Mouse (Mus musculus) midbrain, embryonic 13.5 days (tissue): Measurements from ENCODE around the gene Tom1l2. TPM values are rescaled to one million over a fixed set of nuclear protein-coding genes. Genes with fewer than 3 reads are reported as not detected.
A peak's percentile ranks its signal among the peaks of the same experiment; 100 is the strongest.

Source experiments
- ATAC-seq: fragments of 200-750 bp; cut with Nextera tagmentation; 2 replicates; pipeline ENCODE4 v1.8.0; 2017; ENCODE audit warnings: mild to moderate bottlenecking, moderate TSS enrichment, moderate library complexity
- H3K27ac ChIP-seq: fragments of 300-500 bp; sonication (generic); 2 replicates; pipeline ENCODE4 v1.5.1; 2015; ENCODE audit warnings: inconsistent platforms, mild to moderate bottlenecking, moderate library complexity
- H3K27me3 ChIP-seq: fragments of 300-500 bp; sonication (generic); 2 replicates; pipeline ENCODE4 v1.6.1; 2015; ENCODE audit warnings: mild to moderate bottlenecking, inconsistent platforms
- H3K36me3 ChIP-seq: fragments of 300-500 bp; sonication (generic); 2 replicates; pipeline ENCODE4 v1.6.1; 2015; ENCODE audit warnings: mild to moderate bottlenecking, inconsistent platforms
- H3K4me1 ChIP-seq: fragments of 300-500 bp; sonication (generic); replicated peaks from 2 replicates; pipeline ENCODE4 v1.6.1; 2015; ENCODE audit warnings: inconsistent platforms
- H3K4me2 ChIP-seq: fragments of 300-500 bp; sonication (generic); replicated peaks from 2 replicates; pipeline ENCODE4 v1.6.1; 2015; ENCODE audit warnings: moderate library complexity, mild to moderate bottlenecking, inconsistent platforms
- H3K4me3 ChIP-seq: fragments of 300-500 bp; sonication (generic); replicated peaks from 2 replicates; pipeline ENCODE4 v1.5.1; 2015; ENCODE audit warnings: mild to moderate bottlenecking, inconsistent platforms
- H3K9ac ChIP-seq: fragments of 300-500 bp; sonication (generic); replicated peaks from 2 replicates; pipeline ENCODE4 v1.6.1; 2015; ENCODE audit warnings: mild to moderate bottlenecking, inconsistent platforms
- H3K9me3 ChIP-seq: fragments of 300-500 bp; sonication (generic); 2 replicates; pipeline ENCODE4 v1.6.1; 2016; ENCODE audit warnings: mild to moderate bottlenecking, inconsistent platforms
- WGBS: fragments of 180-500 bp; shearing (Covaris S2); methylation state at CpG from one replicate; pipeline ENCODE4 v1.1.7; 2015; 5-methylcytosine and 5-hydroxymethylcytosine counted together
- polyA plus RNA-seq: library from polyadenylated mRNA; unstranded; fragments of >200 nt; fragmentation: Nextera tagmentation; extraction: Ambion mirVana; gene quantifications from 2 replicates; pipeline ENCODE4 v1.2.1, GENCODE M21; 2015

The Tom1l2 gene
- polyA plus RNA-seq, 1 experiment from 2014 or later = 50.1 TPM

DNA sequence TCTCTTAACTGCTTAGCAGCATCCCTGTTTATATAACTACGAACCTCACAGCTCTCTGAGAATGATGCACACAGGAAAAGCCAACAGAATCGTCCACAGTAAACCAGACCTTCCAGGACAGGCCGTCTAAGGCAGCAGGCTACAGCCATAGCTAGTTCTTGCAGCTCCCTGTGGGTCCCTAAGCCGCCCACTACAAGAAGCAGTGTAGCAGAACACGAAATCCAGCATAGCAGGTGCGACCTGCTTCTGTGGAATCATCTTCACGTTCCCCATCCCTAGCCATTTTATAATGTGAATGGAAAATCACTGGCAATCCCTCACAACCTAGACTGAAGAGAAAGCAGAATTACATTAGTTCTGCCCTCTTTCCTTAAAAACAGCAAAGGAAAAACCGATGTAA is 35.8 kb downstream of the Tom1l2 start:
- Histone ChIP-seq H3K4me3 (no peak overlapping the region), H3K9me3 (no peaks in the 10 kb centered on the region), H3K9ac (no peak overlapping the region), H3K27ac (peak overlapping the region; percentile 35; the same call in 1 of the 2 replicates), H3K27me3 (no peaks in the 10 kb centered on the region), H3K4me1 (peaks cover 57% of the 10 kb centered on the region), H3K4me2 (no peak overlapping the region), H3K36me3 (no peaks in the 10 kb centered on the region)
- no peak for ATAC-seq
- 83% methylated on average over 8 of the region's 8 CpGs for WGBS

DNA sequence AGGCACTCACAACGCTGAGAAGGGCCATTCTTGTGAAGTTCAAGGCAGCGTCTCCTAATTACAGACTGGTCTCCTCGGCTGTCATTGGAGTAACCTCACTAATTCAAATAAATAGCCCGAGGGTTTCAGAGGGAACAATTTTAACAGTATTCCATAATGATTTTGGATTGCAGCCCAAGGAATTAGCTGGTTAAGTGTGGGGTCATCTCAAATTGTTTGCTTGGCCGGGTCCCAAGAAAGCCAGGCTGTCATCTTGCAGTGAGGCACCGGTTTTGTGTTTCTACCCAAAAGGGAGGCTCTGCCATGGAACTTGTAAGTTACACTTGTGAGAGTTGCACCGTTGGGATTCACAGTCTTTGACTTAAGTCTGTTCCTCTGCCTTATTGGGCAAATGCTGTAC is 36.5 kb downstream of the Tom1l2 start:
- 71% methylated on average over 7 of the region's 7 CpGs for WGBS
- peaks cover 64% of the 10 kb centered on the region for H3K4me1 ChIP-seq
- no peaks in the 10 kb centered on the region for H3K36me3 ChIP-seq
- H3K9me3 ChIP-seq = no peaks in the 10 kb centered on the region
- no peak for ATAC-seq
- no peak overlapping the region for H3K4me2 ChIP-seq
- no peak overlapping the region for H3K4me3 ChIP-seq
- H3K27ac ChIP-seq = peak overlapping the region; percentile 35; the same call in 1 of the 2 replicates
- H3K27me3 ChIP-seq = no peaks in the 10 kb centered on the region
- no peak overlapping the region for H3K9ac ChIP-seq

DNA sequence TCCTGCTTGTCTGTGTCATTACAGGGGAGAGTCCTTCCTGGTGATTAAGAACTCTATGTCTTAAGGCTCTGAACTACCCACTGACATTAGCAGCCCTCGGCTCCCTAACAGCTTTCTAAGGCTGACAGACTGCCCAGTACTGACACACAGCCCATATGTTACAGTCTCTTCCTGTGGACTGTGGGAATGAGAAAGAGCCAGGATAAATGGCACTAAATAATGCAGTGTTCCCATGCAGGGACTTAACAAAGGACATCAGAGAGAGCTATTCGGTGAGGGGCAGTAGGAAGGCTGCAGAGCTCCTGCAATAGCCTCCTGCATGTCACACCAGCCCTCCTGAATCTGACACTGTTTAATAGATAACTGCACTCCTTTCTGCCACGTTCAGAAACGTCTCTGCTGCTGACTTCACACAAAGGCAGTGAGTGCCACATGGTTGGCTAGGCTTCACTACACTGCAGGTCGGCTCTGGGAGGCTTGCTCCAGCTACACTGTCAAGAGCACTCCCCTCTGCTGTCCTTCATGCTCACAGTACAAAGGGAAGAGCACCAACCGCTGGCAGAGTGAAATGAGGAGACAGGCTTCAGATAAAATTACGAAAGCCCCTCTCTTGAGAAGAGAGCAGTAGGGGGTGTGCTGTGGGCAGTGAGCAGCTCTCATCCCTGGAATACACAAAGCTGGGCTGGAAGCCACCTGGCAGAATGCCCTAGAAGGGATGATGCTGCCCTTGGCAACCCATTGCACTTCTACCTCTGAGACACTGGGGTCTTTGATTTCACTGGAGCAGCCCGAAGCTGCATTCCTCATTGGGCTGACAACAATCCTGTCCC is 41.5 kb downstream of the Tom1l2 start:
- H3K4me2 ChIP-seq = peak overlapping the region; percentile 30
- no peaks in the 10 kb centered on the region for H3K36me3 ChIP-seq
- no peaks in the 10 kb centered on the region for H3K27me3 ChIP-seq
- peak; percentile 98 for ATAC-seq
- H3K4me3 ChIP-seq = no peak overlapping the region
- no peaks in the 10 kb centered on the region; the same call in 1 of the 2 replicates for H3K9me3 ChIP-seq
- peaks cover 47% of the 10 kb centered on the region for H3K4me1 ChIP-seq
- H3K9ac ChIP-seq = peak overlapping the region; percentile 57
- 4% methylated on average over 8 of the region's 8 CpGs for WGBS
- H3K27ac ChIP-seq = peak overlapping the region; percentile 94

- Histone ChIP-seq H3K4me3 (no peak overlapping the region), H3K9ac (no peak overlapping the region), H3K27ac (peak overlapping the region; percentile 51), H3K9me3 (no peaks in the 10 kb centered on the region; the same call in 1 of the 2 replicates), H3K36me3 (no peaks in the 10 kb centered on the region), H3K4me1 (peaks cover 49% of the 10 kb centered on the region), H3K4me2 (no peak overlapping the region), H3K27me3 (no peaks in the 10 kb centered on the region)
- ATAC-seq = no peak
Observed at GRCm38 (mm10) chr11:60309875-60310274, 42.8 kb downstream of the Tom1l2 start.

DNA sequence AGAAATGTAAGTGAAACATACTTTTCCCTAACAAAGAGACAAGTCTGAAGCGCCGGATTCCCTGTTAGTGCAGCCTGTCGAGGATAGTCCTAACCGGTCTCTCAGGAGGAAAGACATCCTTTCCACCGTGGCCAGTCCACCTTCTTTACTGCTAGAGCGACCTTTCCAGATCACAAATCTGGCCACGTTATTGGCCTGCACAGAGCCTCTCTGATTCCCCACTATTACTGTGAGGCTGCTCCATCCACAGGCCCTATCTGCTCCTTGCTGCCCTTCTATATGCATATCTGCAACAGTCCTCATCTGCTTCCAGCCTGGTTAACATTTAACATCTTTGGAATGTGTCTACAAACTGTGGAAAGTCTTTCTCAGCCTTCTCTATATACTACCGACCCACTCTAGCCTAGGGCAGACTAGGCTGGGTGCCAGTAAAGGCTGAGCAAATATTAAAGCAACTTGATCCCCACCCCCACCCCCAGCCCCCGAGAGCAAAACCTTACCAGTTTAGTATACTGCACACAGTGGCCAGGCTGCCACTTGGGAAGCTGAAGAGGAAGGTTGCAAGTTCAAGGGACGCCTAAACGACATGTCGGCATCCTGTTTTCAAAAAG is 44.1 kb downstream of the Tom1l2 start:
- H3K9me3 ChIP-seq = no peaks in the 10 kb centered on the region; the same call in 1 of the 2 replicates
- no peaks in the 10 kb centered on the region for H3K36me3 ChIP-seq
- H3K27me3 ChIP-seq = no peaks in the 10 kb centered on the region
- peaks cover 49% of the 10 kb centered on the region for H3K4me1 ChIP-seq
- H3K27ac ChIP-seq = peak overlapping the region; percentile 51; the same call in 1 of the 2 replicates
- no peak overlapping the region for H3K9ac ChIP-seq
- no peak overlapping the region for H3K4me3 ChIP-seq
- no peak for ATAC-seq
- 82% methylated on average over 12 of the region's 12 CpGs for WGBS
- H3K4me2 ChIP-seq = no peak overlapping the region

DNA sequence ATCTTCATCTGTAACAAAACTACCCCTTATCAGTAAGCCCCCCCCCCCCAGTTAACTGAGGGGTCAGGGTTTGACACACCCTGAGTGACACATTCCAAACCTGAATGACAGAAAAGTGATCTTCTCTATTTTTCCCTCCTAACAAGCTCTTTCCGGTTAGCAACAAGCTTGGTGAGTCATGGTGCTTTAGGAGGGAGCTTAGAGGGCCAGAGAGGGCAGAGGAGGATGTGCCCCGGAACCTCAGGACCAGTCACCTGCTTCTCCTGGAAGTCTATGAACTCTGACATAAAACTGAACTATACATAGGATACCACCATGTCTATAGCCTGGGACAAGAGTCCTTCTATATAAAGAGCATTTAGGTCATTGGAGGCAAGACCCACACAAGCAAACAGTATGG is 44.6 kb downstream of the Tom1l2 start:
- no peak overlapping the region for H3K9ac ChIP-seq
- no peak for ATAC-seq
- H3K27me3 ChIP-seq = no peaks in the 10 kb centered on the region
- 78% methylated on average over 2 of the region's 2 CpGs for WGBS
- no peak overlapping the region for H3K4me3 ChIP-seq
- no peaks in the 10 kb centered on the region for H3K36me3 ChIP-seq
- peaks cover 52% of the 10 kb centered on the region for H3K4me1 ChIP-seq
- H3K4me2 ChIP-seq = no peak overlapping the region
- H3K27ac ChIP-seq = peak overlapping the region; percentile 25; the same call in 1 of the 2 replicates
- no peaks in the 10 kb centered on the region; the same call in 1 of the 2 replicates for H3K9me3 ChIP-seq

DNA sequence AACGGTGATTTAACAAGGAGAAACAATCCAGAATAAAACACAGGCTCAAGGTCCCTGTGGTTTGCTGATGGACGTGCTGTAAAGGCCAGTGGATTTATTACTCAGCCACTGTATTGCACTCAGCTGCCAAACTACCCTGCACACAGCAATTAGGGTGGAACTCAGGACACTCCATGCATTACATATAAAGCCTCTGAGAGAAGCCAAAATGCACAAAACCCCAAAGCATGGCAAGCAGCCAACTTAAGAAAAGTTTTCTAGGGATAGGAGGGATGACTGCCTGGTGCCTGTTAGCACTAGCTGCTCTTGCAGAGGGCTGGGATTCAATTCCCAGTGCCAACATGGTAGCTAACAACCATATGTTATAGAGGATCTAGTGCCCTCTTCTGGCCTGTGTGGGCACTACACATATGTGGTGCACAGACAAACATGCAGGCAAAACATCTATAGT is 45.3 kb downstream of the Tom1l2 start:
- H3K27ac ChIP-seq = no peak overlapping the region
- H3K4me2 ChIP-seq = no peak overlapping the region
- no peak overlapping the region for H3K9ac ChIP-seq
- WGBS = 90% methylated on average over 2 of the region's 2 CpGs
- no peak for ATAC-seq
- no peaks in the 10 kb centered on the region for H3K27me3 ChIP-seq
- H3K4me3 ChIP-seq = no peak overlapping the region
- no peaks in the 10 kb centered on the region for H3K36me3 ChIP-seq
- no peaks in the 10 kb centered on the region; the same call in 1 of the 2 replicates for H3K9me3 ChIP-seq
- peaks cover 54% of the 10 kb centered on the region for H3K4me1 ChIP-seq

GRCm38 (mm10) chr11:60306834-60307233 is 45.9 kb downstream of the Tom1l2 start:
- no peak overlapping the region for H3K9ac ChIP-seq
- no peak overlapping the region for H3K4me2 ChIP-seq
- H3K4me3 ChIP-seq = no peak overlapping the region
- 53% methylated on average over 4 of the region's 4 CpGs for WGBS
- no peak overlapping the region for H3K27ac ChIP-seq
- H3K36me3 ChIP-seq = no peaks in the 10 kb centered on the region
- no peaks in the 10 kb centered on the region; the same call in 1 of the 2 replicates for H3K9me3 ChIP-seq
- H3K27me3 ChIP-seq = no peaks in the 10 kb centered on the region
- no peak for ATAC-seq
- peaks cover 54% of the 10 kb centered on the region for H3K4me1 ChIP-seq

- H3K4me2 ChIP-seq = no peak overlapping the region
- no peaks in the 10 kb centered on the region for H3K36me3 ChIP-seq
- peaks cover 54% of the 10 kb centered on the region for H3K4me1 ChIP-seq
- no peaks in the 10 kb centered on the region for H3K27me3 ChIP-seq
- no peak overlapping the region for H3K9ac ChIP-seq
- no peak overlapping the region for H3K4me3 ChIP-seq
- ATAC-seq = no peak
- H3K9me3 ChIP-seq = no peaks in the 10 kb centered on the region; the same call in 1 of the 2 replicates
- WGBS = 58% methylated on average over 4 of the region's 4 CpGs
- H3K27ac ChIP-seq = no peak overlapping the region
Observed at GRCm38 (mm10) chr11:60305611-60306010, 47.1 kb downstream of the Tom1l2 start.

- H3K4me2 ChIP-seq = no peak overlapping the region
- no peak overlapping the region for H3K9ac ChIP-seq
- WGBS = 62% methylated on average over 2 of the region's 2 CpGs
- peak overlapping the region; percentile 55 for H3K27ac ChIP-seq
- no peaks in the 10 kb centered on the region for H3K36me3 ChIP-seq
- ATAC-seq = no peak
- no peaks in the 10 kb centered on the region; the same call in 1 of the 2 replicates for H3K9me3 ChIP-seq
- no peaks in the 10 kb centered on the region for H3K27me3 ChIP-seq
- H3K4me1 ChIP-seq = peaks cover 44% of the 10 kb centered on the region
- no peak overlapping the region for H3K4me3 ChIP-seq
Observed at GRCm38 (mm10) chr11:60303497-60303896, 49.2 kb downstream of the Tom1l2 start.

DNA sequence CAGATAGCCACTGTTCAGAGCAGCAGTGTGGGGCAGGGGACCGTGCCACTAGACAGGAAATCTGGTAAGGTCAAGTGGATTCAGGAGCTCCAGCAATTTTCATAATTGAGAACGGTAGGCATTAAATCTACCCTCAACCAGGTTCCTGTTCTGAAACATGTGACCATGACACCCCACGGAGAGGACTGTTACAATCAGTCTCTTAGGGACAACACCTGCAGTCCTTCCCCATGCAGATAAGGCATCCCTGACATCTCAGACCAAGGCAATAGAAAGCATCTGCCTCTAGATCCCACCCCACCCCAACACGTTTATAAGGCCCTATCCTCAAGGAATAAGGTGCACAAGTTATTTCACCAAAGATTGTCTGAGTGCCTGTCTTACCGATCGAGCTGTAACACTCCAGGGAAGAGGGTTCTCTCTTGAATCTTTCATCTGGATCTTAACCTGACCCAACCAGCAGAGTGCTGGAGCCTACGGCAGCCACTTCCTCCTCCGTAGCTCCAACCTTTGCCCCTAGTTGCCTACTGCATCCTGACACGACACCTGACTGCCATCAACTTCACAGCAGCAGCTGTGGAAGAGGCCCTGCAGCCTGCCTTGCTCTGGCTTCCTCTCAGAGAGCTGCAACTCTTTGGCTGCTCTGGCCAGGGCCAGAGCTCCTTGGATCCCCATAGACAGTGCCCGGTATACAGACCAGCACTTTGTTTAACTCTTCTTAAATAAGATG is 50.2 kb downstream of the Tom1l2 start:
- H3K4me2 ChIP-seq = no peak overlapping the region
- ATAC-seq = 0 out of 2 replicates have a peak, but pooled peaks have one; percentile 18
- no peak overlapping the region for H3K4me3 ChIP-seq
- peaks cover 38% of the 10 kb centered on the region for H3K4me1 ChIP-seq
- H3K9ac ChIP-seq = 0 out of 2 replicates have a peak overlapping the region, but pooled peaks have one; percentile 1
- 83% methylated on average over 10 of the region's 10 CpGs for WGBS
- no peaks in the 10 kb centered on the region; the same call in 1 of the 2 replicates for H3K9me3 ChIP-seq
- peak overlapping the region; percentile 75 for H3K27ac ChIP-seq
- H3K27me3 ChIP-seq = no peaks in the 10 kb centered on the region
- H3K36me3 ChIP-seq = no peaks in the 10 kb centered on the region
